Mouse (Mus musculus): ENCODE data around the gene Arfgap2.

Gene Arfgap2

DNA sequence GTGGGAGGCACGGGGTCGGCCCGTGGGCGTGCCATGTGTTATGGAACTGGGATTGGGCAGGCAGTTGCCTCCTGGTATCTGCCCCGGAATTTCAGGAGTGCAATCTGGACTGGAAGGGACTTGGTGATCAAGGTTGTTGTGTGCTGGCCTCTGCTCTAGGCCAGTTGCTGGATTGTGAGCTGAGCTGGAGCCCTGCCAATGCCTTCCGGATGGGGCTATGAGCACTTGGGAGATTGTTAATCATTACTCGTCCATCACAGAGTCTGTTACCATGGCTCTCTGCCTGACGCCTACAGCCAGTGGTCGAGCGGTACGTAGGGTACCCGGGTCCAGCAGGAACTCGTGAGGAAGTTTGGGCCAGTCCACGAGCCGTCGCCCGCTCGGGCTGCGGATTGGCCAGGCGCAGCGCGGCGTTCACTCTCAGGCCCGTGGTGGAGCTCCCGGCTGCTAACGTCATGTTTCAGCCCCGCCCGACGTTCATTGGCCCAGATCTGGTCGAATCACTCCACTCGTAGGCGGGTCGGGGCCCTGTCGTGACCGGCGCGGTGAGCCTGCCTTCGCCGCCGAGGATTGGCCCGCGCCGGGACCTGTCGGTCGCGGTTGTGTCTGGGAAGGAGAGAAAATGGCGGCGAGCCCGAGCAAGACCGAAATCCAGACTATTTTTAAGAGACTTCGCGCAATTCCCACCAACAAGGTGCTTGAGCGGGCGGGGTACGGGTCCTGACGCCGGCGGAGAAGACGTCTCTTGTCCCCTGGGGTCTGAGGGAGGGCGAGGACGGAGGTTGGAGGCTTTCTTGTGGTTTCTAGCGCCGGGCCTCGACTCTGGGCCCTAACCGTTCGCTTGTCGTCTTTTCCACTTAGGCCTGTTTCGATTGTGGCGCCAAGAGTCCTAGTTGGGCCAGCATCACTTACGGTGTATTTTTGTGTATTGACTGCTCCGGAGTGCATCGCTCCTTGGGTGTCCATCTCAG lies at the start of gene Arfgap2:
TSS of gene Arfgap2 (plus strand) at position 264 of the 971 bp plus-strand sequence.
- DNase-seq = peak; percentile 97 to 99

- peak; percentile 74 to 81 for DNase-seq
Measured at GRCm38 (mm10) chr2:91217032-91217431, 47.7 kb upstream of the Arfgap2 start.

GRCm38 (mm10) chr2:91220501-91220900 lies 44.3 kb upstream of the Arfgap2 start:
- DNase-seq = no peak

GRCm38 (mm10) chr2:91223614-91224013 lies 41.2 kb upstream of the Arfgap2 start:
- DNase-seq = peak; percentile 29 to 32

GRCm38 (mm10) chr2:91229735-91230134 lies 35.0 kb upstream of the Arfgap2 start:
- DNase-seq = no peak

DNA sequence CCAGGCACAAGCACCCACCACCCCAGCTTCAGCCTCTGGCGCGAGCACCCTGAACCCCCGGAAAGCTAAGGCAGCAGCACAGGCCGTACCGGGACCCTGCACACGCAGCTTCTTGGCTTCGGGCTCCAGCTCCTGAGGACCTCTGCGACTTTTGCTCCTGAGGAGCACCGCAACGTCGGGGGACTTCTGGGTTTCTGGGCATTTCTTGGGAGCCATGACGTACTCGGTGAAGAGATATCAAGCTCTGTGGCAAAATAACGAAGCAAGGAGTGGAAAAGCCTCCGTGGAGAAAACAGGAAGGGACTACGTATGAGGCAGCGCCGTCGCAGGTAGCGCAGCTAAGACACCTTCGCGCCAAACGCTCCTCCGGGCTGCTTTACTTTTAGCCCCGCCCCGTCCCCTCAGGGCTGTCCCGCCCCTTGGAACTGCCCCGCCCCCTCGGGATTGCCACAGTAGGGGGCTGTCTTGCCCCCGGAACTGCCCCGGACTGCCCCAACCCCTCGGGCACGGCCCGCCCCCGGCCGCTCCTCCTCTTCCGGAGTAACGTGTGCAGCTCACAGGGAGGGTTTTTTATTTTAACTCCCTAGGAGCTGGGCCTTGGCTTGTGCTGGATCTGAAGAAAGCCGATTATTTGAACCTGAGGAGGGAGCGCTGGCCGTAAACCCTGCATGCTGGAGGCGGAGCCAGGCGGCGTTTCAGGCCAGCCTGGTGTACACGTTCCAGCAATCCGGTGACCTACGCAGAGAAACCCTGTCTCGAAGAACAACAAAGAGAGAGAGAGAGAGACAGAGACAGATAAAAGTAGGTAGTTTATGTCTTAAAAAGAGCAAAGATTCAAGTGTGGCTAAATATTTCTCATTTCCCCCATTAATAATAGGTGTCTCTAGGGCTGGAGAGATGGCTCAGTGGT lies 27.9 kb upstream of the Arfgap2 start, which contains the start of gene Ddb2:
TSS of gene Ddb2 (minus strand) at position 382 of the 910 bp plus-strand sequence.
- DNase-seq = peak; percentile 99

- peak in 1 of 2 experiments; percentile 21 for DNase-seq
Measured at GRCm38 (mm10) chr2:91237511-91238080, 27.2 kb upstream of the Arfgap2 start.

- no peak for DNase-seq
Measured at GRCm38 (mm10) chr2:91242547-91242946, 22.2 kb upstream of the Arfgap2 start.

GRCm38 (mm10) chr2:91243416-91243815 lies 21.4 kb upstream of the Arfgap2 start:
- DNase-seq = peak; percentile 31 to 36

DNA sequence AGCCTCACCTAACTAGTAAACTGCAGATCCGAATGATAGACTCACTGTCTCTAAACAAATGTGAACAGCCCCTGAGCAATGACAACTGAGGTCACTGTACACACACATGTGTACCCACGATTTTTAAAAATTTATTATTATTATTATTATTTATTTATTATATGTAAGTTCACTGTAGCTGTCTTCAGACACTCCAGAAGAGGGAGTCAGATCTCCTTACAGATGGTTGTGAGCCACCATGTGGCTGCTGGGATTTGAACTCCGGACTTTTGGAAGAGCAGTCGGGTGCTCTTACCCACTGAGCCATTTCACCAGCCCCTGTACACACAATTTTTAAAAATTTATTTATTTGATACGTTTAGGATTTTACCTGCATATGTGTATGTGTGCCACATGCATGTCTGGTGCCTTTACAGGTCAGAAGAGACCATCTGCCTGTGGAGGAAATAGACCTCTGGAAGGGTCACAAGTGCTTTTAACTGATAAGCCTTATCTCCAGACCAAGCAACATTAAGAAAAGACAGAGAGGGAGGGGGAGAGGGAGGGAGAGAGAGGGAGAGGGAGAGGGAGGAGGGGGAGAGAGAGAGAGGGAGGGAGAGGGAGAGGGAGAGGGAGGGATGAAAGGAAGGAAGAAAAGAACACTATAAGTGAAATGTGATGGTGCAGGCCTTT lies 20.1 kb upstream of the Arfgap2 start:
- no peak for DNase-seq

DNA sequence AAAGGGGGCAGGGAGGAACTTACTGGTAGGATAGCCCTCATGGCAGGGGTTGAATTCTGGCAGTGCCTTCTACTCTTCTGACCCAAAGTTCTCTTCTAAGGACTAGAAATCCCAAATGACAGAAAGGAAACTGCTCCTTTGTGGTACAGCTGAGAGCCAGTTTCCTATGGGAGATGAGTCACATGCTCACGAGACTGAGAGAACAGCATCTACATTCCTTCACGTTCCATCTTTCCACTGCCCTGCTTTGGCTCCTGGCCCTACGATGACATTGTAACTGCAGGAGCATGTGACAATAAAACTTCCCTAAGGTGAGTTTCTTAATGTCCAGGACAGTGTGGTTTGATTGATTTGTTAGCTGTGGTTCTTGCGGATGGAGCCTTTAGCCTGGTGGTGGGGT lies 16.4 kb upstream of the Arfgap2 start:
- no peak for DNase-seq

- DNase-seq = no peak
Measured at GRCm38 (mm10) chr2:91252001-91252400, 12.8 kb upstream of the Arfgap2 start.

- DNase-seq = no peak
Measured at GRCm38 (mm10) chr2:91252512-91252911, 12.3 kb upstream of the Arfgap2 start.

GRCm38 (mm10) chr2:91254725-91255380 lies 9.9 kb upstream of the Arfgap2 start:
- DNase-seq = no peak

- DNase-seq = peak; percentile 55 to 62
Measured at GRCm38 (mm10) chr2:91255661-91256150, 9.1 kb upstream of the Arfgap2 start, which contains the start of gene Pacsin3. TSS of gene Pacsin3 (plus strand) at chr2:91255954.

- peak in 1 of 2 experiments; percentile 79 for DNase-seq
Measured at GRCm38 (mm10) chr2:91256256-91257125, 8.3 kb upstream of the Arfgap2 start.

DNA sequence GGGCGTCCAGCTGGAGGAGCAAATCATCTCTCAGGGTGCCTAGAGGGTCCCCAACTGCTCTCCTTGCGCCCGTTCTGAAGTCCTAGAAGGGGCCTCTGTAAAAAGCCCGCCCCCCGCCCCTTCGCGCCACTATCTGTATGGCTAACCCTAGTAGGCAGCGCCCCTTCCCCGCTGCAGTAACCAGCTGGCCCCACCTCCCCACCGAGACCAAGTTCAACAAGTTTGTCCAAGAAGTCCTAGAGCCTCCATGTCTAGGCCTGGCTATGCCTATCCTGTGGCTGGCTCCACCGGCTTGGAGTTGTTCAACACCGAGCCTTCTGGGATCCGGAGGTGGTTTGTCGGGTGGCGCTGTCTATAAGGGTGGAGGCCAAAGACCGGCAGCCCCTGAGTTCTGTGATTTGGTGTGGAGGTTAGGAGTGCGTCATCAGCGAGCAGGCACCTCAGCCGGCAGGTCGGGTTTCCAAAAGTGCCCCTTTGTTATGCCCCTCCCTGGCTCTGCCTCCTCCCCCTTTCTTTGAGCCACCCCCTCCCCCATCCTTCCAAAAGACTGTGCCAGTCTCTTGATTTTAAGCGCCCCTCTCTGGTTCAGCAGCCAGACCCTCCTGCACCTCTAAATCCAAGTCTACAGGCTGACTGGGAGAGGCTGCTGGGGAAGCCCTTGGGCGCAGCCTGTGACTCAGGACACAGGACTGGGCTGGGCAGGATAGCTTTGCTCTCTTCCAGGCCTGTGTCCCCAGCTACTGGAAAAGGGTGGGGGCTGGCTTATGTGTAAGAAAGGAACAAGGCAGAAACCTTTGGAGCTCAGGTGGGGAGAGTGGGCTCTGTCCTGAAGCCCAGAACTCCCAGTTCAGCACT lies 7.4 kb upstream of the Arfgap2 start:
- peak; percentile 71 to 76 for DNase-seq

DNA sequence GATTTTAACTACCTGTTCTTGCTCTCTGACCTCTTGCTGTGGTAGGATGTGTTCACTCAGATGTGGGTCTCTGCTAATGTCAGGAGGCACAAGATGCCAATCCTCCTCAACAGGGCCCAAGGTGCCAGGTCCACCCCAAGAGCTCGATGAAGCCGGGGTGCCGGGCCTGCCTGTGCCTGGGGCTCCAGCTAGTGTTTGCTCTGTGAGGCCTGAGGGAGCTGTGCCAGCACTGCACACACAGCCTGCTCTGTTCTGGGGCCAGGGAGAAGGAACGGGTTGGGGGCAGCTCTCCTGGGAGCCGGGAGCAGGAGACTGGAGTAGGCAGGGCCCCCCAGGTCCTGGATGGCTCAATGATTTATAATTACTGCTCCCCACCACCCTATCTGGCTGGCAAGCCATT lies 6.7 kb upstream of the Arfgap2 start:
- DNase-seq = peak; percentile 46 to 63

GRCm38 (mm10) chr2:91258830-91259229 lies 5.9 kb upstream of the Arfgap2 start:
- no peak for DNase-seq
